Mouse (Mus musculus) kidney, adult 2 months (tissue): ENCODE measurements around the gene Fam19a5. TPM values are rescaled to one million over a fixed set of nuclear protein-coding genes. Genes with fewer than 3 reads are reported as not detected.

Experiments
- DNase-seq: peaks from one replicate; pipeline ENCODE4 v3.0.0; 2021
- H3K27ac ChIP-seq: fragments of 200-500 bp; 2 replicates; pipeline ENCODE4 v1.5.1; 2012; ENCODE audit warnings: low read depth, low read length, control low read depth, inconsistent platforms; ENCODE audit not compliant: insufficient read depth
- H3K27me3 ChIP-seq: fragments of 200-500 bp; replicated peaks from 2 replicates; pipeline ENCODE4 v1.6.1; 2012; ENCODE audit warnings: mild to moderate bottlenecking, moderate library complexity, low read length, inconsistent platforms; ENCODE audit not compliant: control insufficient read depth, insufficient read depth
- H3K36me3 ChIP-seq: fragments of 200-500 bp; 2 replicates; pipeline ENCODE4 v1.6.1; 2012; ENCODE audit warnings: mild to moderate bottlenecking, moderate library complexity, low read length, inconsistent platforms; ENCODE audit not compliant: control insufficient read depth, insufficient read depth
- H3K4me1 ChIP-seq: fragments of 200-500 bp; 2 replicates; pipeline ENCODE4 v1.6.1; 2011; ENCODE audit warnings: low read length; ENCODE audit not compliant: control insufficient read depth, insufficient read depth
- H3K4me3 ChIP-seq: fragments of 200-500 bp; 2 replicates; pipeline ENCODE4 v1.5.1; 2011; ENCODE audit warnings: mild to moderate bottlenecking, low read depth, low read length, control low read depth; ENCODE audit not compliant: insufficient read depth
- CTCF ChIP-seq: fragments of 200-500 bp; conservative IDR thresholded peaks from 2 replicates; pipeline ENCODE4 v1.5.1; 2011; ENCODE audit warnings: low read depth, mild to moderate bottlenecking, control low read depth, low read length, moderate library complexity, mixed read lengths; ENCODE audit not compliant: insufficient read depth, insufficient read length
- POLR2A ChIP-seq: fragments of 200-500 bp; IDR thresholded peaks from one replicate; pipeline ENCODE4 v1.6.1; 2011; ENCODE audit warnings: low read depth, low read length, control low read depth
- WGBS: fragments of 180-500 bp; shearing (Covaris S2); methylation state at CpG from one replicate; pipeline ENCODE4 v1.1.7; 2018; 5-methylcytosine and 5-hydroxymethylcytosine counted together
- polyA plus RNA-seq: library from polyadenylated mRNA; depleted of rRNA; stranded (reverse); fragments of >200 nt; gene quantifications from 2 replicates; pipeline ENCODE4 v1.2.3, GENCODE M21; 2012; rRNA removed

Fam19a5 gene
- 6.3 and 6.9 TPM in 2 replicates for polyA plus RNA-seq

DNA sequence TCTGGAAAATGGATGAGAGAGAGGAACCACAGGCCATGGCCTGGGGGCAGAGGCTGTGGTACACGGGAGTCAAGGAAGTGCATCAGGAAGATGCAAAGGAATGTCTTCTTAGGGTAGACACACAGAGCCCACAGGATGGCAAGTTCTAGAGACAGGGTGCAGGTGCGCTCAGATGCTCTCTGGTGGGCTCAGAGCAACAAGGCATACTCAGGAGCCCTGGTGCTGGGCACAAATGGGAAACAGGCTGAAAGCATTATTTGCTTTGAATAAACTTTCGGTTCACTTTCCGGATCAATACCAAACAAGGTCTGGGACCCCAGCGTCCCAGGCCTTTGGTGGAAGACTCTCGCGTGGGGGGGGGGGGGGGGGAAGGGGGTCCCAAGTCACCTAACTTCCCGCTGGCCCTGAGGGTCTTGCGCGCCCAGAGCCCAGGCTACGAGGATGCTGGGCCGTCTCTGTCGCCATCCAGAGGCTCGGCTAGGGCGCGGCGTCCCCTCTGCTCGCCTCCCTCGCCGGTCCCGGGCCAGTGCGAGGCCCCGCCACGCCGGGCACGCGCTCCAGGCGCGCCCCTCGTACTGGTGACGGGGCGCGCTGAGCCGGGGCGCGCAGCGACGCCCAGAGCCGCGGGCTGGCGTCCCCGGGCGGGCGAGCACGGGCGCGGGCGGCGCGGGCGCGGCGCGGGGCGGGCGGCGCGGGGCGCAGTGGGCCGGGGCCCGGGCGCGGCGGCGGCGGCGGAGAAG lies at the start of gene Fam19a5:
Gene Fam19a5, plus strand, starts transcription at position 701 of the 740 bp plus-strand sequence.
- H3K4me3 ChIP-seq: no peak within 1 kb of the TSS
- 2% methylated on average over 49 of the region's 67 CpGs for WGBS
- no peaks in the 10 kb centered on the region for H3K27me3 ChIP-seq
- no peaks in the 10 kb centered on the region for H3K36me3 ChIP-seq
- no peaks in the 10 kb centered on the region for H3K4me1 ChIP-seq
- TF ChIP-seq CTCF (no peak), POLR2A (no peak)
- no peak within 1 kb of the TSS for H3K27ac ChIP-seq
- DNase-seq: no peak

DNA sequence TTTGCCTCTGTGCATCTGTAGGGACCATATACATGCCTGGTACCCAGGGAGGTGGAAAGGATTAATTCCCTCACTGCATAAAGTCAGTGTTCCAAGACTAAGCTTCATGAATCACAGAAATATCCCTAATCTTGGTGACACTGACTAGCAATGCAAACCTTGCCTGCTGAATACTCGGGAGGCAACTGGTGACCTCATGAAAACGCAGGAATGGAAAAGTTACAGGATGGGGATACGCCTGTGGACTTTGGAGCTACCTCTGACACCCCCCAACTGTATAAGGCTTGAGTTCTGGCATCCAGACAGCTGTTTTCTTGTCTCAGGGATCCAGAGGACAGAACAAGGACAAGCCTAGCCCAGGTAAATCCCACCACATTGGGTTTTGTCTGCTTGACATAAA lies 42.4 kb upstream of the Fam19a5 start:
- H3K4me1 ChIP-seq: no peaks in the 10 kb centered on the region
- H3K4me3 ChIP-seq: no peak overlapping the region
- H3K27me3 ChIP-seq: no peaks in the 10 kb centered on the region; the same call in 1 of the 2 replicates
- no peak for TF ChIP-seq CTCF
- TF ChIP-seq POLR2A: no peak
- no peak for DNase-seq
- no peaks in the 10 kb centered on the region for H3K36me3 ChIP-seq
- WGBS: 49% methylated on average over 3 of the region's 3 CpGs
- no peak overlapping the region for H3K27ac ChIP-seq

GRCm38 (mm10) chr15:87507349-87507748 lies 36.8 kb upstream of the Fam19a5 start:
- Histone ChIP-seq H3K36me3 (no peaks in the 10 kb centered on the region), H3K27ac (no peak overlapping the region), H3K4me1 (no peaks in the 10 kb centered on the region), H3K4me3 (no peak overlapping the region), H3K27me3 (no peaks in the 10 kb centered on the region)
- WGBS: 65% methylated on average over 3 of the region's 3 CpGs
- DNase-seq: no peak
- TF ChIP-seq CTCF (no peak), POLR2A (no peak)

- H3K27ac ChIP-seq: no peak overlapping the region
- WGBS: 95% methylated on average over 4 of the region's 4 CpGs
These were observed 33.2 kb upstream of the Fam19a5 start for GRCm38 (mm10) chr15:87510886-87511285.

DNA sequence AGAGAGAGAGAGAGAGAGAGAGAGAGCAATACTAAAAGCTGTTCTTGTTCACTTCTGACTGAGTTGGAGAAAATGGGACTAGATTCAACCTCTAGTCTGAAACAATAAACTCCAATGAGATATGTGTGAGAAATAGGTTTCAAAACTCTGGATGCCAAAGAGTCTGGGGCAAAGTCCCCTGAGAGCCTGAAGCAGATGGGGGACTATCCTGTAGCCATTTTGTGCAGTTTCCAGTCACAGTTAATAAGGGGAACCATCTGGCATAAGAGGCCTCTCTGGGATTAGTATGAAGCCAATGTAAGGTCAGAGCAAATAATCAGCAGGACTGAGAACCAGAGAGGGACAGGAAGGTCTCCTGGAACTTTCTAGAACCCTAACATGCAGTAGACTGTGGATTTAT lies 25.9 kb upstream of the Fam19a5 start:
- Histone ChIP-seq H3K4me3 (no peak overlapping the region), H3K27me3 (no peaks in the 10 kb centered on the region), H3K4me1 (no peaks in the 10 kb centered on the region), H3K27ac (no peak overlapping the region), H3K36me3 (no peaks in the 10 kb centered on the region)
- no peak for DNase-seq
- TF ChIP-seq POLR2A (no peak), CTCF (no peak)

More at GRCm38 (mm10) chr15:87510886-87511285, 33.2 kb upstream of the Fam19a5 start:
- Histone ChIP-seq H3K27me3 (no peaks in the 10 kb centered on the region), H3K4me3 (no peak overlapping the region), H3K4me1 (no peaks in the 10 kb centered on the region), H3K36me3 (no peaks in the 10 kb centered on the region)
- TF ChIP-seq CTCF (no peak), POLR2A (no peak)
- DNase-seq: no peak

DNA sequence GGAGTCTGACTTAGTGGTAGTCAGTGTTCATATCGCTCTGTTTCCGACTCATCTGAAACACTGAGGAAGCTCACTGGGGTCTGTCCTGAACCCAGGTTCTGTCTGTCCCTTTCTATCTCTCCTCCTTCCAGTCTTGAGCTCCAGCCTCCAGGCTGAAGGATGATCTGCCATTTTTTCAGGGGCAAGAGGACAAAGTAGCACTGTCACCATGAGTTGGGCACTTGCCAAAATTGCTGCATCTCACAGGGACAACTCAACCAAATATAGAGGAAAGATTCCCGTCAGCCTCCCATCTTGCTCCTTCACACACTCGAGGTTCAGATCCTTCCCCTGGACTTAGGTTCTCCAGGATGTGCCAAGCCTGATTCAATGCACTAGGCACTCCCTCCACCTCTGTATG lies 14.8 kb upstream of the Fam19a5 start:
- 84% methylated on average over 4 of the region's 4 CpGs for WGBS
- H3K4me1 ChIP-seq: no peaks in the 10 kb centered on the region

GRCm38 (mm10) chr15:87541656-87542055 lies 2.4 kb upstream of the Fam19a5 start:
- H3K27ac ChIP-seq: no peak overlapping the region
- H3K36me3 ChIP-seq: no peaks in the 10 kb centered on the region
- H3K4me3 ChIP-seq: no peak overlapping the region
- DNase-seq: no peak
- no peaks in the 10 kb centered on the region for H3K27me3 ChIP-seq
- TF ChIP-seq CTCF (peak; percentile 18; the same call in 1 of the 2 replicates), POLR2A (no peak)
- WGBS: 53% methylated on average over 1 of the region's 1 CpGs
- H3K4me1 ChIP-seq: no peaks in the 10 kb centered on the region

More for the DNA sequence above, 14.8 kb upstream of the Fam19a5 start:
- H3K36me3 ChIP-seq: no peaks in the 10 kb centered on the region
- no peak for DNase-seq
- no peaks in the 10 kb centered on the region for H3K27me3 ChIP-seq
- TF ChIP-seq CTCF: no peak
- no peak for TF ChIP-seq POLR2A
- H3K4me3 ChIP-seq: no peak overlapping the region
- H3K27ac ChIP-seq: no peak overlapping the region
